Mouse (Mus musculus): ENCODE results near the gene Hoxd9. TPM values are rescaled to one million over a fixed set of nuclear protein-coding genes. Genes with fewer than 3 reads are reported as not detected.

Hoxd9 gene
- polyA plus RNA-seq, 1 experiment = 23.9 TPM

DNA sequence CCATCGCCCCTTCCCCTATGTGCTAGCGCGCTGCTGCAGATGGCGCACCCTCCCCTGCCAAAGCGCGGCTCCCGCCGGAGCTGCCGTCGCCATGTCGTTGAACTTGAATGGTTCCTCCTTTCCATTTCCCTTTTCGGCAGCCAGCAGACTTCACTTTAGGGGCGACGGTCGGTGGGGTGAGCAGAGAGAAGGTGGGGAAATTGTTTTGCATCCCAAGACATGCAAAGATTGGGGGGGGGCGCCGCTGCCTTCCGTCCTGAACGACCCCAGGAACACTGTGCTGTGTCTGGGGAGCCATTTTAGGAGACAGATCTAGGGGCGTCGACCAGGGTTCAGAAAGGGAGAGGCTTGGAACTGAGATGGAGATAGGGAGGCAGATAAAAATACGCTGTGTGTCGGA is 17.5 kb upstream of the Hoxd9 start:
- Histone ChIP-seq H3K36me3 (ENCODE audit: control insufficient read depth, insufficient read depth, low read length) (no peaks in the 10 kb centered on the region), H3K4me1 (ENCODE audit: control insufficient read depth, insufficient read depth, low read length) (no peaks in the 10 kb centered on the region), H3K27ac (ENCODE audit: insufficient read depth, low read depth, low read length) (peak overlapping the region; percentile 61; the same call in 1 of the 2 replicates), H3K4me3 (ENCODE audit: insufficient read depth, low read depth, low read length) (peak overlapping the region; percentile 44), H3K27me3 (replicated peaks; ENCODE audit: control insufficient read depth, insufficient read depth, low read length) (peaks cover 9% of the 10 kb centered on the region)
- 8% methylated on average over 23 of the region's 23 CpGs for WGBS
- TF ChIP-seq CTCF (conservative IDR thresholded peaks at IDR 0.05; ENCODE audit: insufficient read depth, insufficient read length, low read depth, low read length) = no peak
- no peak for DNase-seq

GRCm38 (mm10) chr2:74680561-74681398 is 16.7 kb upstream of the Hoxd9 start:
- no peak for TF ChIP-seq CTCF (conservative IDR thresholded peaks at IDR 0.05; ENCODE audit: insufficient read depth, insufficient read length, low read depth, low read length)
- no peak for TF ChIP-seq POLR2A (IDR thresholded peaks at IDR 0.05; ENCODE audit: low read depth, low read length)
- 40% methylated on average over 21 of the region's 21 CpGs for WGBS
- H3K4me3 ChIP-seq (ENCODE audit: insufficient read depth, low read depth, low read length) = peak overlapping the region; percentile 44; the same call in 1 of the 2 replicates

GRCm38 (mm10) chr2:74681594-74682531 is 15.7 kb upstream of the Hoxd9 start:
- Histone ChIP-seq H3K27ac (ENCODE audit: insufficient read depth, low read depth, low read length) (peak overlapping the region; percentile 59; the same call in 1 of the 2 replicates), H3K4me1 (ENCODE audit: control insufficient read depth, insufficient read depth, low read length) (no peaks in the 10 kb centered on the region), H3K4me3 (ENCODE audit: insufficient read depth, low read depth, low read length) (peak overlapping the region; percentile 31), H3K27me3 (replicated peaks; ENCODE audit: control insufficient read depth, insufficient read depth, low read length) (peaks cover 9% of the 10 kb centered on the region), H3K36me3 (ENCODE audit: control insufficient read depth, insufficient read depth, low read length) (no peaks in the 10 kb centered on the region)
- DNase-seq = peak; percentile 39
- TF ChIP-seq CTCF (conservative IDR thresholded peaks at IDR 0.05; ENCODE audit: insufficient read depth, insufficient read length, low read depth, low read length) (no peak), POLR2A (IDR thresholded peaks at IDR 0.05; ENCODE audit: low read depth, low read length) (no peak)
- 2% methylated on average over 75 of the region's 78 CpGs for WGBS

More at GRCm38 (mm10) chr2:74680561-74681398, 16.7 kb upstream of the Hoxd9 start:
- DNase-seq = no peak
- no peaks in the 10 kb centered on the region for H3K36me3 ChIP-seq (ENCODE audit: control insufficient read depth, insufficient read depth, low read length)
- peak overlapping the region; percentile 12 for H3K27ac ChIP-seq (ENCODE audit: insufficient read depth, low read depth, low read length)
- no peaks in the 10 kb centered on the region for H3K4me1 ChIP-seq (ENCODE audit: control insufficient read depth, insufficient read depth, low read length)
- peaks cover 9% of the 10 kb centered on the region for H3K27me3 ChIP-seq (replicated peaks; ENCODE audit: control insufficient read depth, insufficient read depth, low read length)

GRCm38 (mm10) chr2:74682796-74683195 is 14.7 kb upstream of the Hoxd9 start:
- Histone ChIP-seq H3K36me3 (ENCODE audit: control insufficient read depth, insufficient read depth, low read length) (no peaks in the 10 kb centered on the region), H3K4me1 (ENCODE audit: control insufficient read depth, insufficient read depth, low read length) (no peaks in the 10 kb centered on the region), H3K4me3 (ENCODE audit: insufficient read depth, low read depth, low read length) (peak overlapping the region; percentile 31), H3K27ac (ENCODE audit: insufficient read depth, low read depth, low read length) (no peak overlapping the region), H3K27me3 (replicated peaks; ENCODE audit: control insufficient read depth, insufficient read depth, low read length) (peaks cover 10% of the 10 kb centered on the region)
- 4% methylated on average over 47 of the region's 51 CpGs for WGBS
- TF ChIP-seq POLR2A (IDR thresholded peaks at IDR 0.05; ENCODE audit: low read depth, low read length) (no peak), CTCF (conservative IDR thresholded peaks at IDR 0.05; ENCODE audit: insufficient read depth, insufficient read length, low read depth, low read length) (no peak)
- peak; percentile 12 for DNase-seq

GRCm38 (mm10) chr2:74683471-74683951 is 14.0 kb upstream of the Hoxd9 start:
- peaks cover 11% of the 10 kb centered on the region for H3K27me3 ChIP-seq (replicated peaks; ENCODE audit: control insufficient read depth, insufficient read depth, low read length)
- DNase-seq = no peak
- H3K4me1 ChIP-seq (ENCODE audit: control insufficient read depth, insufficient read depth, low read length) = no peaks in the 10 kb centered on the region
- 8% methylated on average over 18 of the region's 18 CpGs for WGBS
- peak overlapping the region; percentile 46 for H3K4me3 ChIP-seq (ENCODE audit: insufficient read depth, low read depth, low read length)
- no peak for TF ChIP-seq POLR2A (IDR thresholded peaks at IDR 0.05; ENCODE audit: low read depth, low read length)
- no peak for TF ChIP-seq CTCF (conservative IDR thresholded peaks at IDR 0.05; ENCODE audit: insufficient read depth, insufficient read length, low read depth, low read length)
- no peak overlapping the region for H3K27ac ChIP-seq (ENCODE audit: insufficient read depth, low read depth, low read length)
- H3K36me3 ChIP-seq (ENCODE audit: control insufficient read depth, insufficient read depth, low read length) = no peaks in the 10 kb centered on the region

GRCm38 (mm10) chr2:74684106-74684505 is 13.4 kb upstream of the Hoxd9 start:
- 52% methylated on average over 12 of the region's 12 CpGs for WGBS
- Histone ChIP-seq H3K4me1 (ENCODE audit: control insufficient read depth, insufficient read depth, low read length) (no peaks in the 10 kb centered on the region), H3K36me3 (ENCODE audit: control insufficient read depth, insufficient read depth, low read length) (no peaks in the 10 kb centered on the region), H3K4me3 (ENCODE audit: insufficient read depth, low read depth, low read length) (peak overlapping the region; percentile 27), H3K27me3 (replicated peaks; ENCODE audit: control insufficient read depth, insufficient read depth, low read length) (peaks cover 11% of the 10 kb centered on the region), H3K27ac (ENCODE audit: insufficient read depth, low read depth, low read length) (no peak overlapping the region)
- no peak for DNase-seq
- TF ChIP-seq POLR2A (IDR thresholded peaks at IDR 0.05; ENCODE audit: low read depth, low read length) (no peak), CTCF (conservative IDR thresholded peaks at IDR 0.05; ENCODE audit: insufficient read depth, insufficient read length, low read depth, low read length) (no peak)

All from kidney, adult 2 months (tissue).